Mouse (Mus musculus): Measurements from ENCODE around the gene Cdk8. TPM values are rescaled to one million over a fixed set of nuclear protein-coding genes. Genes with fewer than 3 reads are reported as not detected.
A peak's percentile ranks its signal among the peaks of the same experiment; 100 is the strongest.

The Cdk8 gene
- total RNA-seq, 2 experiments from 2014 or later = 45.8 to 49.5 TPM

DNA sequence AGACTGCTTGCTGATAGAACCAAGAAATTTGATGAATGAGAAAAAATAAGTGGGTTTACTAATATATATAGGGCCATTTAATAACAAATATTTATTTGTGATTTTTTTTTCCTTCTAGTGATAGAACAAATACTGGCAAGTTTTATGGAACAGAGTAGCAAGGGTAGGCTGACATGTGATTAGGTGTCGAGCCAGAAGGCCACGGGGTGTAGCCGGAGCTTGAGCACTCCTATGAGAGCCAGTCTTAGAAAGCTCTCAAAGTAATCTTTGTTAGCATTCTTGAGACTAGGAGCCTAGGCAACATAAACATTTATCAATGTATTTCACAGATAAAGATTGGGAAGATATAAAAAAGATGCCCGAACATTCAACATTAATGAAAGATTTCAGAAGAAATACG, 63.8 kb downstream of the Cdk8 start:
- intact Hi-C loops (cut with DNase I) = no loop called here
- DNase-seq (ENCODE audit: extremely low spot score in 1 of 2, low spot score in 2 of 2) = no peak

DNA sequence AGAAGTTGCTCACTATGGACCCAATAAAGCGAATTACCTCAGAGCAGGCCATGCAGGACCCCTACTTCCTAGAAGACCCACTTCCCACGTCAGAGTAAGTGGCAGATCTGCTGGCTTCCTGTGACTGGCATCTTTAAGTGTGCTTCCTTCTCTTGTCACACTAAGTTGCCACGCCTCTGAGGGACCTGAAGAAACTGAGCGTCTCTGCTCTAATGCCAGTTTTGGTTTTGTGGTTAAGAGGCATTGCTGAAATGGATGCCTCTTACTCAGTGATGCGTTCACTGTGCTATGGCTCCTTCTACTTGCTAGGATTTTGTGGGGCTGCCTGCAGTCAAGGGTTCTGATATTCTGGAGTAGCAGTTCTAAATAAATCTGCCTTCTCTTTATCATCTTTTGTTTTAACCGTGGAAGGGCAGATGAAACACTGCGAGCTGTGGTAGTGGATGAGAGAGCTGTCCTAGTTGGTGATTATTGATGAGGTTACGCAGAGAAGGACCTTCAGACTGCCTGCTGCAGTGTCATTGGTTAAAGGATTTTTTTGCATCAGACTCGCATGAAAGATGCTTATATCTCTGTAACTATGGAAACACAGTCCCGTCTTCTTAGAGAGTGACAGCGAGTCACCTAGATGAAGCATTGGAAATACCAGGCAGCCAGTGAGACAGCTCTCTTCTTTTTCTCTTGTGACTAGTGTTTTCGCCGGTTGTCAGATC, 67.9 kb downstream of the Cdk8 start:
- no peak for DNase-seq (ENCODE audit: extremely low spot score in 1 of 2, low spot score in 2 of 2)
- intact Hi-C loops (cut with DNase I) = no loop called here

DNA sequence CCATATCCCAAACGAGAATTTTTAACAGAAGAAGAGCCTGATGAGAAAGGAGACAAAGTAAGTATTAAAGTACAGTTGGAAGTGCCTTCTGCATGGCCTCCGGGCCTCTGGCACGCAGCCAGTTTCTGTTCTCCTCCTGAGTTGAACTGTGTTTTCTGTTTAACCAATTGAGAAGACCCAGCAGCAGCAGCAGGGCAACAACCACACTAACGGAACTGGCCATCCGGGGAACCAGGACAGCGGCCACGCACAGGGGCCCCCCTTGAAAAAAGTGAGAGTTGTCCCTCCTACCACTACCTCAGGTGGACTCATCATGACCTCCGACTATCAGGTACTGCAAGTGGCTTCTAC, 68.5 kb downstream of the Cdk8 start:
- DNase-seq (ENCODE audit: extremely low spot score in 1 of 2, low spot score in 2 of 2) = peak in 1 of 2 experiments; percentile 80
- intact Hi-C loops (cut with DNase I) = no loop called here

DNA sequence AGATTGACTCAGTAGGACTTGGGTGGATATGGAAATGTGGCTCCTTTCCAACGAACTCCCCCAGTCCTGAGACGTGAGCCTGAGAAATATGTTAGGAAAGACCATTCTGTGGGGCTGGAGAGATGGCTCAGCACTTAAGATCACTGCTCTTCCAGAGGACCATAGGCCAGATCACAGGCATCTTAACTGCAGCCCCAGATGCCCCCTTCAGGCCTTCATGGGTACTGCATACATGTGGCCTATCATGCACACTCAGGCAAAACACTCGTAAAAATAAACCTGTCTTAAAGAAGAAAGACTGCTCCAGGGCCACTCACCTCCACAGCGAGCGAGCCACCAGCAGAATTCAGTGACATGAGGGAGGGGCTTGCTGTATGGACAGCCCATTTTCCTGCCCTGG, 72.4 kb downstream of the Cdk8 start:
- intact Hi-C loops (cut with DNase I) = no loop called here
- peak in 1 of 2 experiments; percentile 69 for DNase-seq (ENCODE audit: extremely low spot score in 1 of 2, low spot score in 2 of 2)

DNA sequence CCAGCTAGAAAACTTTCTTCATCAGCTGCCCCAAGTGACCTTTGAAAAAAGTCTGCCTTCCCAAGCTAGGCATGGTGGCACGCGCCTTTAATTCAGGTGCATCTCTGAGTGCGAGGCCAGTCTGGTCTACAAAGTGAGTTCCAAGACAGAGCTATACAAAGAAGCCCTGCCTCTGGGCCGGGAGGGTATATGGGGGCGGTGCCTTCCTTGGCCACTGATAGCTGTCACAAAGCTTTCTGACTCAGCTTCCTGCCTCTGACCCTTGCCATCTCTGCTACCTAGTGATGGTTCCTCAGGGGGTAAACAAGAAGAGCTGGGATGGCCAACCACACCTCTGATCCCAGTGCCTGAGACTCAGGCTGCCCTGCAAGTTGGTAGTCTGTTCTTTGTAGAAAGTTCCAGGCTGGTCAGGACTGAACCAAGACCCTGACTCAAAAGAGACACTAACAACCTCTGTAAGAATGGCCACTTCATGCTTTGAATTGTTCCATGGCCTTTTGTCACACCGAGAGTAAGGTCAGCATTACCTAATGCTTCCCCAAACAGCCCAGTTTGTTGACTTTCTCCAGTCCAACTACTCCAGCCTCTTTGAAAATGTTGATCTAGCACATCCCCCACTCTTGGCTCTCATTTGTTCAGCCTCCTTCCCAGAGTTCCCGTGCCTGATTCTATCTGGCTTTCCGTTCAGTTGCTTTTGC, 76.2 kb downstream of the Cdk8 start:
- DNase-seq (ENCODE audit: extremely low spot score in 1 of 2, low spot score in 2 of 2) = no peak
- intact Hi-C loops (cut with DNase I) = no loop called here

DNA sequence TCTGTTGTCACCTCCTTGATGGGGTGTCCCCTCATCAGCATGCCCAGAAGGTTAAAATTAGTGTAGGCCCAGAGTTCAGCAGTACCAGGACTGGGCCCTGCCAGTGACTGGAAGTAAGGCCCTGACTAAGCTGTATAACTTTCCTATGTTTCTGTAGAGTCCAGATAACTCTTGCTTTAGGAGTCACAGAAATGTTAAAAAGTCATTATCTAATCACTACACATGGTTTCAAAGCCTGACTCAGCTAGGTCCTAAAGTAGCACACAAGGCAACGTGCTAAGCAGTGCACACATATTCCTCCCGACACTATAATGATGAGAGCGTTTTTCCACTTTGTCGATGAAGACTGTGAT, 76.7 kb downstream of the Cdk8 start:
- intact Hi-C loops (cut with DNase I) = no loop called here
- no peak for DNase-seq (ENCODE audit: extremely low spot score in 1 of 2, low spot score in 2 of 2)

DNA sequence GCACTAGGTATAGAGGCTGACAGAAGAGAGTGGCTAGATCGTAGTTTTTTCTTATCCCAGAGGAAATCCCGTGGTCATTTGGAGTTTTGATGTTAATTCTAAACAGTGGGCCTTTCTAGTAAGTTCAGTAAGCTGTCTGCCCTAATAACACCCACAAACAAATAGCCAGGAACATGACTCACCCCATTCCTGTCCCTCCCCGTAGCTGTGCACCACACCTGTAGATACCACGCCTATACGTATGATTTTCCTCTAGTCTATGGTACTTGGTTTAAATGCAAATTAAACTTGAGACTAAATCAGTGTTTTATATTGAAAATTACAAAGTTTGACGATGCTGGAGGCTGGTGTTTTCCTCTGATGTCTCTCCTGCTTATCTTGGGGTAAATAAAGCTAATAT, 83.5 kb downstream of the Cdk8 start:
- DNase-seq (ENCODE audit: extremely low spot score in 1 of 2, low spot score in 2 of 2) = no peak
- intact Hi-C loops (cut with DNase I) = no loop called here

DNA sequence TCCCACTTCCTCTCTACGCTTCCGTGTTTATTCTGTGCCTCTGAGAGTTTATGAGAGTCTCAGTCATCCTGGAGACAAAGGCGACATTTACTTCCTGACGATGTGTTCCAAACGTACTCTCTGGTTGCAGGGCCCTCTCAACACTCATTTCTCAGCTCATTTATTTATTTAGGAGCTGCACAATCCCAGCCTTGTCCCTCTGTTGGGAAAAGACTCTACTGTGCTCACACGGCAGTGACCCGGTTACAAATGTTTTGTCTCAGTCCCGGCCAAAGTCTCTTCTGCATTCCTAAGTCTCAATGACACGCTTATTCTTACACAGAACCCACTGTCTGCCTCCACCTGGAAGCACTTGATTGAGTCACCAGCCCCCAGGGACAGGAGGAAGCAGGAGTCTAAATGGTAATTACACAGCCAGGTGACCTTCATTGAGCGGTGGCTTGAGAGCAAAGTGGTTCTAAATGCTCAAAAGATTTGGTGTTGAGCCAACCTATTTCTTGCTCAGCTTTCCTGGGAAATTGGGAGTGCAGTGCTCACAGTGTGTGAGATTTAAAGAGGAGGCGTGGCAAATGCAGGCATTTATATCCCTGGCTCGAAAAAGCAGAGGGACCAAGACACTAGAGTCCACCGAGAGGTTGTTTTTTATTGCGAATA, 84.4 kb downstream of the Cdk8 start:
- peak in 1 of 2 experiments; percentile 37 for DNase-seq (ENCODE audit: extremely low spot score in 1 of 2, low spot score in 2 of 2)
- intact Hi-C loops (cut with DNase I) = no loop called here

DNA sequence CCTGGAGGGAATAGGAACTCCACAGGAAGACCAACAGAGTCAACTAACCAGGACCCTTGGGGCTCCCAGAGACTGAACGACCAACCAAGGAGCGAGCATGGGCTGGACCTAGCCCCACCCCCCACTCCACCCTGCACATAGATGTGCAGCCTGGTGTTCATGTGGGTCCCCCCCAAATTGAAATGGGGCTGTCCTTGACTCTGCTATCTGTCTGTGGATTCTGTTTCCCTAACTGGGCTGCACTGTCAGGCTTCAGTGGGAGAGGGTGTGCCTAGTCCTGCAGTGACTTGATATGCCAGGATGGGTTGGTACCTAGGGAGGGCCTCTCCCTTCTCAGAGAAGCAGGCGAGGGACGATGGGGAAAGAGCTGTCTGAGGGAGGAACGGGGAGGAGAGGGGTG, 85.3 kb downstream of the Cdk8 start:
- intact Hi-C loops (cut with DNase I) = no loop called here
- no peak for DNase-seq (ENCODE audit: extremely low spot score in 1 of 2, low spot score in 2 of 2)

DNA sequence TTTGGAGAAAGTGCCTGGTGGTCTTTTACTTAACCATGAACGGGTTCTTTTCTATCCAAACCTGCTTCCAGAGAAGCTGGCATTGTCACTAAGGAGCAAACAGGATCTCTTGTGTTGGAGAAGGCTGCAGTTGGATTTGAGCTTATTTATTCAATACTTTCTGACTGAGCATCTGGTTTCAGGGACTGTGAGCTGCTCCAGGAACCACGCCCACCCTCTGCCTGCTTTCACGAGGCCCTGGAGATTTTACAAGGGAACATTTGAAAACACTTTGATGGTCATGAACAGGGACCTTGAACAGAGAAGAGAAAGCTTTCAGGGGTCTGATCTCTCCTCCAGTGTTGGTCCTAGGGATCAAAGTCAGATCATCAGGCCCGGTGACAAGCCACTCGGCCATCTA, 87.0 kb downstream of the Cdk8 start:
- DNase-seq (ENCODE audit: extremely low spot score in 1 of 2, low spot score in 2 of 2) = peak in 1 of 2 experiments; percentile 52
- intact Hi-C loops (cut with DNase I) = no loop called here

DNA sequence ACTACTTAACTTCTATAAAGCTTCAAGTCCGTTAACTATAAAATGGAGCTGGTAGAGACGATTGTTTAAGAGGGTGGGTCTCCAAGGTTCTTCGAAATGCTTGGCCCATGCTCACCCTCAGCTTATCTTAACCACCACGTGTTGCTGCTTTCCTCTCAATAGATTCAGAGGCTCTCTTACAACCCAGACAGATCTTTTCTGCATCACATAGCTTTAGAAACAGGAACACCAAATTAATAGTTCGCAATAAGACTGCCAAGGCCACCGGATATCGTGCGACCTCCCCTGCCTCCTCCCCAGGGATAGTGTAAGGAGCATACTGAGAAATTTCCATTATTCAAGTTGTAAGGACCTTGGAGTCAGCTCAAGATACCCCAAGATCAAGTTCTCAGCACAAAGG, 87.4 kb downstream of the Cdk8 start:
- intact Hi-C loops (cut with DNase I) = no loop called here
- DNase-seq (ENCODE audit: extremely low spot score in 1 of 2, low spot score in 2 of 2) = no peak

DNA sequence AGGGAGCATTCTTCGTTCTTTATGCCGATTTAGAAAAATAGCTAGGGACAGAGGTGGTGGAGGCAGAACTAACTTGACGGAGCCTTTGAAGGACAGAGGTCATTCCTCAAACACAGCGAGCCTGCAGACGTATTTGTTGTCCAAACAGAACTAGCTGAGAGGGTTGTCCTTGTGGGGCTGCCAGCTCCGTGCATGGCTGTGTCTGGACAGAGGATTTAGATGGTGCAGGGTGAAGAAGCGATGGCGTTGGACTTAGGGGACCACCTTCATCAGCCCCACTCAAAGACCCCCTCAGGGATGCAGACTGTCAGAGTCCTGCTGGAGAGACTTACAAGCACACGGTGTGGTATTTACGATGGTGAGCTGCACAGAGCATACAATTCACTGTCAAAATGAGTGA, 97.9 kb downstream of the Cdk8 start:
- intact Hi-C loops (cut with DNase I) = loop anchor here (5.0 kb wide), 1 partner anchor 143 kb away; no protein-coding TSS in a partner anchor
- no peak for DNase-seq (ENCODE audit: extremely low spot score in 1 of 2, low spot score in 2 of 2)

DNA sequence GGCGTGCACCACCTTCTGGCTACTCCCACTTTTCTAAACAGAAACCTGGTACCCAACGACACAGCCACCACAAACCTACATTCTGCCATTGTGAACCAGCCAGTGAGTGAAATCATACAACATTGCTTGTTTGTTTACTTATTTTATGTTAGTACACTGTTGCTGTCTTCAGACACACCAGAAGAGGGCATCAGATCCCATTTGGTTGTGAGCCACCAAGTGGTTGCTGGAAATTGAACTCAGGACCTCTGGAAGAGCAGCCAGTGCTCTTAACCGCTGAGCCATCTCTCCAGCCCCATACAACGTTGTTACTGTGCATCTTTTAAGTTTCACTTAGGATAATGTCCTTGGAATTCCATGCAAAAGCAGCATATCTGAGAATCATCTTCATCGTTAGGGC, 98.5 kb downstream of the Cdk8 start:
- no peak for DNase-seq (ENCODE audit: extremely low spot score in 1 of 2, low spot score in 2 of 2)
- intact Hi-C loops (cut with DNase I) = loop anchor here (5.0 kb wide), 1 partner anchor 143 kb away; no protein-coding TSS in a partner anchor

DNA sequence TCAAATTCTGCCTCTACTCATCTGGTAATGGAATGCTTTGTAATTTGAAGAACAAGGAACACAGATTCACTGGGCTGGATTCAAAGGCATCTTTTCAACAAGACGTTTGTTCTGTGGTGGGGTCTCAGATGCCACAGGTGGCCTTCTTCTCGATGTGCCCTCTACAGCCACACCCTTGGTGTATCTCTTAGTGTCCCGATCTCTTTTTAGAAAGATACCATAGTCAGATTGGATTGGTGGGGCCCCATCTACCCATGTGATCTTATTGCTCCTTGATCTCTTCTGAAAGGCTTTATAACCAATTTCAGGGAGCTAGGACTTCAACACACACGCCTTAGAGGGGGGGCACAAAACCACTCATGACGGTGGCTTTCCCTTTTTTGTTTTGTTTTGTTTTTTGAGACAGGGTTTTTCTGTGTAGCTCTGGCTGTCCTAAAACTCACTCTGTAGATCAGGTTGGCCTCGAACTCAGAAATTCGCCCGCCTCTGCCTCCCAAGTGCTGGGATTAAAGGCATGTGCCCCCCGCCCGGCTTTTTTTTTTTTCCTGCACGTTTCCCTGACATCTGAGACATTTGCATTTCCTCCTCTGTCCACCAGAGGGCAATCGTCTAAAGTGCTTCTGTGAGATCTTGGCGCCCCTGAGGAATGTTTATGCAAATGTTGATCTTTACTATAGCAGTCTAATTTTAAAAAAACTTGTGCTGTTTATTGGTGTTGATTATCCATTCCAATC, 99.2 kb downstream of the Cdk8 start:
- peak; percentile 67 to 72 for DNase-seq (ENCODE audit: extremely low spot score in 1 of 2, low spot score in 2 of 2)
- intact Hi-C loops (cut with DNase I) = loop anchor here (10.0 kb wide), 1 partner anchor 85 kb away; no protein-coding TSS in a partner anchor

DNA sequence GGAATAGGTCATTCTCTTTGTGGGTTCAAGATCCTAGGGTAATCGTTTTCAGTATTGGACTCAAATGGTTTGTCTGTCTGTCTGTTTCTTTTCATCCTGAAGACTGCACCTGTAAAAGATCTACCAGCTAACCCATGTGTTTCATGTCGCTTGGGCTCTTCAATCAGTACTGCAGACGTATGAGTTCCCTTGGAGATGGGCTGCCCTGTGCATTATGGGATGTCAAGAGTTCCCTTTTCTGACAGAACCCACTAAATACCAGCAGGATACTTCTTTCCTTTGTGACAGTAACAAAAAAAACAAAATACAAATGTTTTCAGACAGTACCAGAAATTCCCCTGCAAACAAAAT, 99.7 kb downstream of the Cdk8 start:
- no peak for DNase-seq (ENCODE audit: extremely low spot score in 1 of 2, low spot score in 2 of 2)
- intact Hi-C loops (cut with DNase I) = loop anchor here (10.0 kb wide), 1 partner anchor 84 kb away; no protein-coding TSS in a partner anchor

DNA sequence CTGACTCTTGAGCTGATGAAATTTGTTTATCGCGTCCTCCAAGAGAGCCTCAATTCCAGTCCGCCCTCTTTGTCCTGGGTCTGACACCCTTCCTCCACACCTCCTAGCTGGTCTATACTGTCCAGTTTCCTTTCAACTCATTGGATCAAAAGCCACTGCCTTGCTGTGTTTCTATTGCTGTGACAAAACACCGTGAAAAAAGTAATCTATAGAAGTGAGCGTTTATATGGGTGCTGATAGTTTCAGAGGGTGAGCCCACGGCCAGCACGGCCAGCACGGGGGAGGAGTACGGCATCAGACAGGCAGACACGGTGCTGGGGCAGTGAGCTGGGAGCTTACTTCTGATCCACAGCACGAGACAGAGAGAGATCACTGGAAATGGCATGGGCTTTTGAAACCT, 100.1 kb downstream of the Cdk8 start:
- intact Hi-C loops (cut with DNase I) = loop anchor here (10.0 kb wide), 1 partner anchor 84 kb away; no protein-coding TSS in a partner anchor
- no peak for DNase-seq (ENCODE audit: extremely low spot score in 1 of 2, low spot score in 2 of 2)

DNA sequence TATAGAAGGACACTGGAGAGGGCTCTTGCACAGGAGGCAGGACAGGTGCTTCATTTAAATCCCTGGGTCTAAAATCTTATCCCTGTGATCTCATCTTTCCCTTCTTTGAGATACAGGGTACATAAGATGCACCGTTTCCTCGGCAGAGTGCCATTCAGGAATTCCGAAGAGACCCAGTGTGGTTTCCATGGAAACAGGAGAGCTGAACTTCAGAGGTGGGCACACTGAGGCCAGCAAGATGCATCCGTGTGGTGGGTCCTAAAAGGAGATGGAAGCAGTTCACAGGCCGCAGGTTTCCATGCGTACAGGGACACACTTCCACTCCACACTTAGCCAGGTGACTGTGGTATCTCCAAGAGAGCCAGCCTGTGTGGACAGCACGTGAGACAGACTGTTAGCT, 101.5 kb downstream of the Cdk8 start:
- DNase-seq (ENCODE audit: extremely low spot score in 1 of 2, low spot score in 2 of 2) = no peak
- intact Hi-C loops (cut with DNase I) = loop anchor here (10.0 kb wide), 1 partner anchor 82 kb away; no protein-coding TSS in a partner anchor

DNA sequence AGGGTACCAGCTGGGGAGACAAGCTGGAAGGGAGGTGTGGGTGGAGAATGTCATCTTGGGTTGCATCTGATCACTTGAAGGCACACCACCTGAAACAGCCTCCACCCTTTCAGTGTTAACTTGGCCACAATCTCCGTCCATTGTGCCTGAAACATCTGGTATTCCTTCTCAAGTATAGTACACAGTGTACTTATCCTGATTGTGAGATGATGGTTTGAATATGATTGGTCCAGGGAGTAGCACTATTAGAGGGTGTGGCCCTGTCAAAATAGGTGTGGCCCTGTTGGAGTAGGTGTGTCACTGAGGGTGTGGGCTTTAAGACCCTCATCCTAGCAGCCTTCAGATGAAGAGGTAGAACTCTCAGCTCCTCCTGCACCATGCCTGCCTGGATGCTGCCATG, 103.4 kb downstream of the Cdk8 start:
- intact Hi-C loops (cut with DNase I) = loop anchor here (10.0 kb wide), 1 partner anchor 80 kb away; no protein-coding TSS in a partner anchor
- DNase-seq (ENCODE audit: extremely low spot score in 1 of 2, low spot score in 2 of 2) = no peak

DNA sequence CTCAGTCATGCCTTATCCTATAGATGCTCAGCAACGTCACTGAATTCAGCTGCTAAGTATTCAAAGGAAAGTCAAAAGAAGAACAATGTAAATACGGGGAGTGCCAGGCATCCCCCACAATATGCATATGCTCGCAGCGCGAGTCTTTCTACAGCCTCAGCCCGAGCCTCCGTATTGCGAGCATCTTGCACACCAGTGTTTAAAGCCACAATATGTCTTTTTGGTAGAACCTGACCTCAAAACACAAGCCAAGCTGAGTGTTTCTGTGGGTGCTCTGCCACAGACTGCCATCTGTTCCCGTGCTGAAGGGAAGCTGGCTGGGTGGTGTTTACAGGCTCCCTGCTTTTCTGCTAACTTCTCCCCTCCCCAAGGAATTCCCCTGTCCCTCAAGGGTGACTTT, 107.0 kb downstream of the Cdk8 start:
- intact Hi-C loops (cut with DNase I) = loop anchor here (5.0 to 10.0 kb wide), 2 partner anchors 44 to 77 kb away; partner anchors contain the start of gene Wasf3
- DNase-seq (ENCODE audit: extremely low spot score in 1 of 2, low spot score in 2 of 2) = peak; percentile 36 to 56
